Mouse (Mus musculus) hindbrain, embryonic 16.5 days (tissue): ENCODE measurements around the gene Upp2. TPM values are rescaled to one million over a fixed set of nuclear protein-coding genes. Genes with fewer than 3 reads are reported as not detected.

Source experiments
- ATAC-seq: fragments of 200-750 bp; cut with Nextera tagmentation; 2 replicates; pipeline ENCODE4 v1.8.0; 2017; ENCODE audit warnings: moderate TSS enrichment, moderate library complexity
- H3K27ac ChIP-seq: fragments of 300-500 bp; sonication (generic); 2 replicates; pipeline ENCODE4 v1.5.1; 2014; ENCODE audit warnings: low read depth, mild to moderate bottlenecking, control low read depth, low read length, moderate library complexity
- H3K27me3 ChIP-seq: fragments of 300-500 bp; sonication (generic); replicated peaks from 2 replicates; pipeline ENCODE4 v1.6.1; 2014; ENCODE audit warnings: low read length; ENCODE audit not compliant: control insufficient read depth, insufficient read depth
- H3K36me3 ChIP-seq: fragments of 300-500 bp; sonication (generic); 2 replicates; pipeline ENCODE4 v1.6.1; 2014; ENCODE audit warnings: mild to moderate bottlenecking, low read length, moderate library complexity, mixed read lengths; ENCODE audit not compliant: control insufficient read depth, insufficient read depth
- H3K4me1 ChIP-seq: fragments of 300-500 bp; sonication (generic); 2 replicates; pipeline ENCODE4 v1.6.1; 2014; ENCODE audit warnings: low read depth, low read length; ENCODE audit not compliant: control insufficient read depth, insufficient read depth
- H3K4me2 ChIP-seq: fragments of 300-500 bp; sonication (generic); 2 replicates; pipeline ENCODE4 v1.6.1; 2014; ENCODE audit warnings: mild to moderate bottlenecking, low read length, control low read depth, moderate library complexity
- H3K4me3 ChIP-seq: fragments of 300-500 bp; sonication (generic); 2 replicates; pipeline ENCODE4 v1.5.1; 2014; ENCODE audit warnings: mild to moderate bottlenecking, low read length, control low read depth, moderate library complexity
- H3K9ac ChIP-seq: fragments of 300-500 bp; sonication (generic); 2 replicates; pipeline ENCODE4 v1.6.1; 2014; ENCODE audit warnings: low read depth, mild to moderate bottlenecking, control low read depth, low read length, moderate library complexity
- H3K9me3 ChIP-seq: fragments of 300-500 bp; sonication (generic); 2 replicates; pipeline ENCODE4 v1.6.1; 2014; ENCODE audit warnings: mild to moderate bottlenecking, low read length, moderate library complexity; ENCODE audit not compliant: control insufficient read depth
- WGBS: fragments of 180-500 bp; shearing (Covaris S2); extraction: QIAGEN DNeasy Blood & Tissue Kit; methylation state at CpG from one replicate; pipeline ENCODE4 v1.1.7; 2014; 5-methylcytosine and 5-hydroxymethylcytosine counted together
- polyA plus RNA-seq: library from polyadenylated mRNA; unstranded; fragments of >200 nt; fragmentation: Nextera tagmentation; extraction: Ambion mirVana; gene quantifications from 2 replicates; pipeline ENCODE4 v1.2.1, GENCODE M21; 2015

Upp2 gene
- polyA plus RNA-seq, 1 experiment from 2014 or later = 15.1 TPM

DNA sequence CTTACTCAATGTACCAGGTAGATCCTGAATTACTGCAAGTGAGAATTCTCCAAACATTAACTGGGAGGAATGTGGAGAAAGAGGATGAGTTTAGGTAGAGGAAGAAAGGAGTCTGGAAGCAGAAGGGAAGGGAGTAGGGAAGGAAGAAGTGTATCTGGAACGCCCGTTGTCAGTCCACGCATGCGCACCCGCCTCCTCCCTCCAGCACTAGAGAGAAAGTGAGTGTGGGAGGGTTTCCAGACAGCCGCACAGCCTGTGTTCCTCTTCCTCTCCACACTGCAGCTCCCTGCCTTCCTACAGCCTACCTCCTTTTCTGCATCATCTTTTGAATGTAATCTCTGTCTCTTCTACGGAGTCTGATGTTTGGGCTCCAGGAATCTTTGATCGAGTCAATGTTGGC is 198.0 kb downstream of the Upp2 start:
- Histone ChIP-seq H3K4me3 (no peak overlapping the region), H3K27me3 (no peaks in the 10 kb centered on the region), H3K27ac (no peak overlapping the region), H3K9me3 (no peaks in the 10 kb centered on the region), H3K4me2 (no peak overlapping the region), H3K9ac (no peak overlapping the region), H3K36me3 (no peaks in the 10 kb centered on the region), H3K4me1 (no peaks in the 10 kb centered on the region)
- 90% methylated on average over 8 of the region's 8 CpGs for WGBS
- ATAC-seq = no peak

DNA sequence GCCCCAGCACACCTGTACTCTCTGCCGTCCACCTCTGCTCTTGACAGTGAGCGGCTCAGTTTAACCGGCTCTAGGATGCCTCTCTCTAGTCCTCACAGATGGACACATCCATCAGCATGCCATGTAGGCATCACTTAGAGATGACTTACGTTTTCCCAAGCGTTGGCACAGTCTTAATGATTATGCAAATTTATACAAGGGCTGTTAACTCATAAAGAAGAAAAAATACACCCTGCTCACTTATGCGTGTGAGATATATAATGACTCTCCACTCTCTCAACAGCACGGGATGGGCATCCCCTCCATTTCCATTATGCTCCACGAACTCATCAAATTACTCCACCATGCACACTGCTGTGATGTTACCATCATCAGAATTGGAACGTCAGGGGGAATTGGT is 206.7 kb downstream of the Upp2 start:
- H3K4me3 ChIP-seq = no peak overlapping the region

DNA sequence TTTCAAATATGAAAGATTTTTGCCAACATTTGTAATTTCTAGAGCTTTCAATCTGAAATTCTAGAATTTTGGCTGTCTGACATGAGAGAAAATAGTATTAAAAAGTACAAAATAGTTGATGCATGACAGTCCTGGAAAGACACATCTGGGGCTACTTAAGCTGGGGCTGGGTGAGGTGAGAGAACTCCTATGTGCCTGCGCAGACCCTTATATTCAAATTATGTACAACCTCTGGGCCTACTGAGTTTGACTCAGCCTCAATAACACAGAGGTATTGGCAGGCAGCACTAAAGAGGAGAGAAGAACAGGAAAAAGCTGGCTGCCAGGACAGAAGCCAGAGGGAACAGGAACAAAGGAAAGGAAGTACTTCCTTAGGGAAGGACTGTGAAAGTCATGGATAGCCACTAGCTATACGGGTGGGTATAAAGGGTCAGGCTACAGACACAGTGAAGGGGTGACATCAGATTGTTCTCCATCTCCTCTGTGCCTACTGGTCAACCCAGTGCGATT is 211.9 kb downstream of the Upp2 start:
- no peak for ATAC-seq
- no peak overlapping the region for H3K9ac ChIP-seq
- no peaks in the 10 kb centered on the region for H3K9me3 ChIP-seq

More for the DNA sequence above, 206.7 kb downstream of the Upp2 start:
- H3K36me3 ChIP-seq = no peaks in the 10 kb centered on the region
- no peaks in the 10 kb centered on the region; the same call in 1 of the 2 replicates for H3K4me1 ChIP-seq
- no peak overlapping the region for H3K9ac ChIP-seq
- H3K27ac ChIP-seq = no peak overlapping the region
- no peaks in the 10 kb centered on the region for H3K9me3 ChIP-seq
- 53% methylated on average over 9 of the region's 9 CpGs for WGBS
- no peaks in the 10 kb centered on the region for H3K27me3 ChIP-seq
- peak; percentile 80 for ATAC-seq
- no peak overlapping the region for H3K4me2 ChIP-seq

DNA sequence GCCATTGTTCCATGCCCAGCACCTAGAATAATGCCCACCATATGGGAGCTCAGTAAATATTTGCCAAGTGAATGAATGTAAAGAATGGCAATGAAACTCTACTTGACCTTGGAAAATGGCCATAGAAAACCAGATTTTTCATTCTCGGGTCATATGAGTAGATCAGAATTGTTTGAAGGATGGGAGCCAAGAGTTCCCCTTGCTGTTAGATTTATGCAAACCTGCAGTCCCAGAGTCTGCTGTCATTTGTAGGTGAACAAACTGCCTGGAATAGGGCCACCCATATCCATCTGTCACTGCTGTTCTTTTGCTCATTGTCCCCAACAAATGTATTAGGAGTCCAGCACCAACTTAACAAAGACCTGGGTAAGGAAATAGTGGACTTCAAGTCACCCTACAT is 216.4 kb downstream of the Upp2 start:
- no peak overlapping the region for H3K4me3 ChIP-seq
- no peaks in the 10 kb centered on the region for H3K9me3 ChIP-seq
- no peaks in the 10 kb centered on the region for H3K4me1 ChIP-seq
- no peaks in the 10 kb centered on the region for H3K36me3 ChIP-seq
- no peak overlapping the region for H3K4me2 ChIP-seq
- H3K27me3 ChIP-seq = no peaks in the 10 kb centered on the region
- 34% methylated on average over 1 of the region's 1 CpGs for WGBS
- ATAC-seq = no peak; the same call in 1 of the 2 replicates
- no peak overlapping the region for H3K27ac ChIP-seq
- H3K9ac ChIP-seq = no peak overlapping the region

More for the DNA sequence above, 211.9 kb downstream of the Upp2 start:
- no peaks in the 10 kb centered on the region; the same call in 1 of the 2 replicates for H3K4me1 ChIP-seq
- no peaks in the 10 kb centered on the region for H3K36me3 ChIP-seq
- H3K27me3 ChIP-seq = no peaks in the 10 kb centered on the region
- 92% methylated on average over 3 of the region's 3 CpGs for WGBS
- H3K4me2 ChIP-seq = no peak overlapping the region
- no peak overlapping the region for H3K4me3 ChIP-seq
- no peak overlapping the region for H3K27ac ChIP-seq

DNA sequence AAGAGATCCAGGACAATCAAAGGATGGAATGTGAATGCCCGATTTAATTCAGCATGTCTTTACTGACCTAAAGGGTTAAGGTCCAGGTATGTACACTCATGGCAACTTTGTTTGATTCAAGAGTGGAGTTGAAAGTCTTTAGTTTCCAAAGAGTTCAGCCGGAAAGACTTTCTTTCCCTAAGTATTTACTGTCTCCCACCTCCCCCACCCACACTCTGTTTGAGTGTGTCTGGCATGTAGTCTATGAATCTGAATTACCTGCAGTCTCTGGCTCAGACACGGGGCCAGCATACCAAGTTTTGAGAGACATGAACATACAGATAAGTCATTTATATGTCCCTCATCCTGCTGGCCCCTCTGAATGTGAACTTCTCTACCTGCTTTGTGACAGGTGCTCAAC is 219.1 kb downstream of the Upp2 start:
- Histone ChIP-seq H3K27me3 (no peaks in the 10 kb centered on the region), H3K4me1 (no peaks in the 10 kb centered on the region), H3K27ac (no peak overlapping the region), H3K9me3 (no peaks in the 10 kb centered on the region), H3K4me2 (no peak overlapping the region), H3K9ac (no peak overlapping the region), H3K36me3 (no peaks in the 10 kb centered on the region), H3K4me3 (no peak overlapping the region)
- no peak for ATAC-seq
- 80% methylated on average over 3 of the region's 3 CpGs for WGBS

DNA sequence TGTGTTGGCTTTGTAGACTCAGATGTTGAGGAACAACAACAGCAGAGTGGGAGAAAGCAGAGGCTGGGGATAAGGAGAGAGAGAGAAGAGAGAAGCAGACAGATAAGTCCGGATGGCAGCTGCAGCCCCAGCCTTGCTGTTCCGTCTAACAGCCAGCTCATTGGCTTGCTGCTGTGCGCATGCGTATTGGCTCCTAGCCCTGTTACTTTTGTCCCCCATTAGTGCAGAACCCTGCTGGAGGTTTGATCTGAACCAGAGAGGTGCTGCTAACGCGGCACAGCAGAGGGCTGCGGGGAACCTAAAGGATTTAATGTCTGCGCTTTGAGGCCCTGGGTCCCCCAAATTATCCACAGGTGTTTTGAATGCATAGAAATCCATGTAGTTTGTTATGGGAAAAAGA is 219.6 kb downstream of the Upp2 start:
- no peaks in the 10 kb centered on the region for H3K9me3 ChIP-seq
- no peaks in the 10 kb centered on the region for H3K27me3 ChIP-seq
- no peaks in the 10 kb centered on the region for H3K4me1 ChIP-seq
- H3K36me3 ChIP-seq = no peaks in the 10 kb centered on the region
- no peak overlapping the region for H3K4me2 ChIP-seq
- no peak overlapping the region for H3K27ac ChIP-seq
- 62% methylated on average over 8 of the region's 8 CpGs for WGBS
- H3K9ac ChIP-seq = no peak overlapping the region
- no peak overlapping the region for H3K4me3 ChIP-seq
- 0 out of 2 replicates have a peak, but pooled peaks have one; percentile 30 for ATAC-seq

DNA sequence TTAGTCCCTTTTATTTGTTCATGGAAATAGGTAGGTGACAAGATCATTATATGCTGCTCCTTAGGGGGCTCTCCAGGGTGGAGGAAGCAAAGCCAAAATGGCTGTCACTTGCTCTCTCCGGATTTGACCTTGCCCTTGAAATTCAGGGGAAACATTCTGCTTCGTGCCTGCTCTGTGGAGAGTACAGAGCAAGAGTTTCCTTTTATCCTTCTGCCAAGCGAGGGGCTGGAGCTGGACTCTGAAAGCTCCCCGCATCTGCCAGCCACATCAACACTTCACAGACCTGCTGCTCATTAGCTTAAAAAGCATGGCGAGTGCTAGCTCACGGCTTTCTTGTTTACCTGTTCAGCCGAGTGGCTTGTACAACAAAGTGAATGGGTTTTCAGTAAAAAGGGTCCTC is 220.3 kb downstream of the Upp2 start:
- H3K4me3 ChIP-seq = no peak overlapping the region
- no peaks in the 10 kb centered on the region for H3K4me1 ChIP-seq
- ATAC-seq = peak; percentile 37; the same call in 1 of the 2 replicates
- no peaks in the 10 kb centered on the region for H3K9me3 ChIP-seq
- WGBS = 56% methylated on average over 7 of the region's 7 CpGs
- H3K36me3 ChIP-seq = no peaks in the 10 kb centered on the region
- no peak overlapping the region for H3K27ac ChIP-seq
- H3K9ac ChIP-seq = no peak overlapping the region
- H3K4me2 ChIP-seq = no peak overlapping the region
- no peaks in the 10 kb centered on the region for H3K27me3 ChIP-seq

DNA sequence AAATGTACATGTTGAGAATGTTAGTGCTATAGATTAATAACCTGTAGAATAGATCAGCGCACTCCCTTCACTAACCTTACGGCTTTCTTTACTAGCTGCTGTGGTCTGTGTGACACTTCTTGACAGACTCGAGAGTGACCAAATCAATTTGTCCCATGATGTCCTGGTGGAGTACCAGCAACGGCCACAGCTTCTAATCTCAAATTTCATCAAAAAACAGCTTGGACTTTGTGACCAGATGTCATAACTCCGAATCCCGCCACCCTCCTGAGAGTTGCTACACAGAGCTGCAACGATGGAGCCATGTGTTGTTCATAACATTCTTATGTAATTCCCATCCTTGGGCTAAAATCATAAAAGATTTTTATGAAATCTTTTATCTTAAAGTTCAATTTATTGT is 222.8 kb downstream of the Upp2 start:
- WGBS = 81% methylated on average over 7 of the region's 7 CpGs
- no peaks in the 10 kb centered on the region for H3K36me3 ChIP-seq
- H3K9ac ChIP-seq = no peak overlapping the region

DNA sequence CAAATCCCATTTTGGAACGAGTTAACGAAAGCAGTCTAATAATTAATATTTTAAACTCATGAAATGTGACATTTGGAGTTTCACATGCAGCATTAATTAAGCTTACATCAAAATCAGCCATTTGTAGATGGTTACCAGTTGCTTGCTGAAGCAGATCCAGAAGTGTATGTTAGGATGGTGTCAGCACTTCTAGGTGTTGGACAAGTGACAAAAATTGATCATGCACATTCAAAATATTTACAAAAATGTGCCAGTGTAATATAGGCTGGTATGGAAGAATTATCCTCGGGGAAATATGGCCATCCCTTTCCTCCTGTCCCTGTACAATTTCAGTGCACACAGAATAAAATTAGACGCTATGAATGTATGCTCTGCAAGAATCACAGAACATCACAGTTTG is 223.3 kb downstream of the Upp2 start:
- Histone ChIP-seq H3K4me2 (no peak overlapping the region), H3K4me1 (no peaks in the 10 kb centered on the region), H3K9me3 (no peaks in the 10 kb centered on the region), H3K9ac (no peak overlapping the region), H3K4me3 (no peak overlapping the region), H3K36me3 (no peaks in the 10 kb centered on the region), H3K27ac (no peak overlapping the region), H3K27me3 (no peaks in the 10 kb centered on the region)
- ATAC-seq = no peak
- WGBS = 83% methylated on average over 4 of the region's 4 CpGs

More for the DNA sequence above, 222.8 kb downstream of the Upp2 start:
- no peak for ATAC-seq
- Histone ChIP-seq H3K27me3 (no peaks in the 10 kb centered on the region), H3K4me1 (no peaks in the 10 kb centered on the region), H3K27ac (no peak overlapping the region), H3K4me3 (no peak overlapping the region), H3K9me3 (no peaks in the 10 kb centered on the region), H3K4me2 (no peak overlapping the region)

DNA sequence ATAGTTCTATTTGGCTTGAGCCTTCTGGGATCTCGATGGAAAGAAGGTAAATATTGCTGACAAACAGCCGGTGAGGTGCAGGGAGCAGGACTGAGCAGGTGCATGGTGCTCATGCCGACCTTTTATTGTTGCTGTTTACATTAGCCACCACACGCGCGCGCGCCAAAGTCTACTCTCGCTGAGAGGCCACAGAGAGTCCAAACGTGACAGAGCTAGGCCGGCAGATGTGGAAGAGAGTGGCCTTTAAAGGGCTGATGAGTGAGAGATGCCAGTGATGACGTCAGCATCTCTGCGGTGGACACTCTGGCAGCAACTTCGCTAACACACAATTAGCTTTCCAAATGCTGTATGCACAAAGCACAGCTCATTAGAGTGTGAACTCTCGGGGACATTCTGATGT is 227.4 kb downstream of the Upp2 start:
- Histone ChIP-seq H3K36me3 (no peaks in the 10 kb centered on the region), H3K9ac (no peak overlapping the region), H3K9me3 (no peaks in the 10 kb centered on the region), H3K4me1 (no peaks in the 10 kb centered on the region), H3K27ac (no peak overlapping the region), H3K4me2 (no peak overlapping the region), H3K27me3 (no peaks in the 10 kb centered on the region), H3K4me3 (no peak overlapping the region)
- WGBS = 81% methylated on average over 15 of the region's 15 CpGs
- ATAC-seq = no peak
